Mouse (Mus musculus): ENCODE measurements at regions not wholly inside any gene's neighbourhood (a gene's known extent, or its start where the extent isn't known, plus 50 kb on each side); places are given as distances from the start of the nearest gene placed in this dataset.

GRCm38 (mm10) chr15:11712481-11713274 lies 194.4 kb downstream of the Npr3 start:
- no peak for DNase-seq (ENCODE audit: low spot score)

GRCm38 (mm10) chr15:11701246-11701645 lies 205.8 kb downstream of the Npr3 start:
- no peak for DNase-seq (ENCODE audit: low spot score)

GRCm38 (mm10) chr15:11699929-11700328 lies 207.2 kb downstream of the Npr3 start:
- no peak for DNase-seq (ENCODE audit: low spot score)

DNA sequence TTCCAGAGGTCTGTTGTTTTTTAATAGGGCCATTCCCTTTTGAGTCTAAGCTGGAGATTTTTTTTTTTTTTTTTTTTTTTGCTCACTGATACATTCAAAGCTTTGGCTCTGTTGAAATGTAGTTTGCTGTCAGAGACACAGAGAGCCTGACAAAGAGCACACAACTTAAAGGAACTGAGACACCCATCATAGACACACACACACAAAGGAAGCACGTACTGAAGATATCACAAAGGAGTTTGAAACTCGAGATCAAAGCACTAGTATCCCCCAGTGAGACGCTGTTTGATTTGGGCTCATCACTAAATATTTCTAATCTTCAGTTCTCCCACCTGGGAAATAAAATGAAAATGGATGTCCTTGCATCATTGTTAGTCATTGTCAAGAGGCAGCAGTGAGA lies 210.0 kb downstream of the Npr3 start:
- DNase-seq (ENCODE audit: low spot score), result no peak

- DNase-seq (ENCODE audit: low spot score), result no peak
Observed at GRCm38 (mm10) chr15:11693772-11694270, 213.3 kb downstream of the Npr3 start.

DNA sequence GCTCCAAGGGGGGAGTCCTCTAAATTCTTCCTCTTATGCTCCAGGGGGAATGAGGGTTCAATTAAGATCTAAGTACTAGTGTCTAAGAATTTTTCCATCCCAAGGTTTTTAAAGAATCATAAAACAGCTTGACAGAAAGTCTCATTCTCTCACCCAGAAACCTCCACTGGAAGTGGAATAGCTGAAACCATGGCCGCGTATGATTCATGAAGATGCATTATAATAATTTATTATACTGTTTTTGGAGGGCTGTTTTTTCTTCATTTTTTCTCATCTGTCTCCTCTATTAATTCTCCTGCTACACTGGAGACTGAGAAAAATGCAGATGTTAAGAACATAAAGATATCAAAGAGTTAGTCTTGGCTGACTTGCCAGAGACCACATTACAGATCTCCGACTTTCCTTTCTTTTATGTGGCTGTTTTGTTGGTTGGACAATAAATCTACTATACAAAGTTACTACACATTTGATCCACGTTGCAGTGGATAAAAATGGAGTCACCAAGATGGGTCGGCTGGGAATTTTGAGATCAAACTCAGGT lies 242.2 kb downstream of the Npr3 start:
- no peak for DNase-seq (ENCODE audit: low spot score)

- no peak for DNase-seq (ENCODE audit: low spot score)
Observed at GRCm38 (mm10) chr15:11655168-11655567, 251.9 kb downstream of the Npr3 start.

DNA sequence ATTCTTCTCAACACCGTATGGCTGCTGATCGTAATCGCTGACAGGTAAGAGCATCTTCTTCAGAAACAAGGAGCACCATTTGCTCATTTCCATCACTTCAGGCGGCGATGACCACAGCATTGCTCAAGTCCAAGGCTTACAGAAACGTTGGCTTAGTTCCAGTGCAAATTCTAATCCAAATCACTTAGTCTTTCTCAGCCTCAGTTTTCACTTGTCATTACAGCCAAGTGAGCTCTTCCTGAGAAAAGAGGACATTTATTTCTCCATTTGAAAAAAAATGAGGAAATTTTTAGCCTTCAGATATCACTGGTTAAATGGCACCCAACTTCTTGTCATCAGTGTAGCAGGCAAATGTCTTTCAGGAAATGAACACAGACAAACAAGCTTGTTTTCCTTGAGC lies 246.8 kb upstream of the Tars start:
- no peak for DNase-seq (ENCODE audit: low spot score)

DNA sequence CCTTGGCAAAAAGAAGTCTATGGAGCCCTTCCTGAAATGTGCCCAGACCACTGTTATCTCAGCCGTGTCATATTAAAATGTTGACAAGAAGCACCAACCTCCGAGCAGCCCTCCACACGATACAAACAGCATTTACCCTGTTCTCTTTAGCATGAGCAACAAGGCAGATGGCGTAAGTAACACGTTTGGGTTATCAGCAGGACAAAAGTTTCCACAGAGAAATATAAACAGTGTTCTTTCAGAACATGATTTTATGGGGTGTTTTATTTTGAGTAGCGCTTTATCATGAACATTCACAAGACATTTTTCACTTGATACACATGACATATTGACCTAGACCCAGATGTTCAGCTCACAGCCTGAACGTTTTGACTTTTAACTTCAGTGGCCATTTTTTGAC lies 245.3 kb upstream of the Tars start:
- no peak for DNase-seq (ENCODE audit: low spot score)

GRCm38 (mm10) chr15:11630654-11631053 lies 231.2 kb upstream of the Tars start:
- no peak for DNase-seq (ENCODE audit: low spot score)

DNA sequence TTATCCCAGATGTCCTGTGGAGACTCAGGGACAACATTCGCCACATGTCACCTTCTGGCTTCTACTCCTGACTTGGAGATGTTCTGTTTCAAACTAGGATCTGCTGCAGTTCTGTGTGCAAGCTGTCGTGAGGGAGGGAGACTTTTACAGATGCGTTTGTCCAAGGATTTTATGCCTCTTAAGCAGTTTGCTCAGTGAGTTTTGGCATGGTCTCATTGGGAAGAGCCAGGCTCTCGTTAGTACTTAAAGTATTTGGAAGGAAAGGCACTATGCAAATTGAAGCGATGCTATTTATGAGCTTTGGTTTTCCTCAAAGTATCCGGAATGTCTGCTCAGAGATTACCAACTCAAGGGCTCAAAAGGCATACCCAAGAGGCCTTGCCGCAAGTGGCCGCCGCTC lies 227.0 kb upstream of the Tars start:
- no peak for DNase-seq (ENCODE audit: low spot score)

DNA sequence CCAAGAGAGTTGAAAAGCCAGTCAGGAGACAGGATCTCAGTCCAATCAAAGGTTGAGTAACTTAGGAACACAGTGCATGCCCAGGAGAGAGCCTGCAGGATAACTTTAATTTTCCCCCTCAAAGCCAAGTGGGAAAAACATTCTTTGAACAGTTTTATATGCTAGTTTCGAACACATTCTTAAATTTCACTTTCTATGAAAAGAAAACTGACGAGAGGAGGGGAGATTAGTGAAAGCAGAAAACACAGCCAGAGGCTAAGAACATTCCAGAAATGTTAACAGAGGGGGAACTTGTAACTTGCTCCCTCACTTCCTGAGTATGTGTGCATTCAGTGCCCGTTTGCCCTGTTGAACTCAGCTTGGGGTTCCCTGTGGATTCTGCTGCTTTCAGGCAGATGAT lies 213.0 kb upstream of the Tars start:
- no peak for DNase-seq (ENCODE audit: low spot score)

DNA sequence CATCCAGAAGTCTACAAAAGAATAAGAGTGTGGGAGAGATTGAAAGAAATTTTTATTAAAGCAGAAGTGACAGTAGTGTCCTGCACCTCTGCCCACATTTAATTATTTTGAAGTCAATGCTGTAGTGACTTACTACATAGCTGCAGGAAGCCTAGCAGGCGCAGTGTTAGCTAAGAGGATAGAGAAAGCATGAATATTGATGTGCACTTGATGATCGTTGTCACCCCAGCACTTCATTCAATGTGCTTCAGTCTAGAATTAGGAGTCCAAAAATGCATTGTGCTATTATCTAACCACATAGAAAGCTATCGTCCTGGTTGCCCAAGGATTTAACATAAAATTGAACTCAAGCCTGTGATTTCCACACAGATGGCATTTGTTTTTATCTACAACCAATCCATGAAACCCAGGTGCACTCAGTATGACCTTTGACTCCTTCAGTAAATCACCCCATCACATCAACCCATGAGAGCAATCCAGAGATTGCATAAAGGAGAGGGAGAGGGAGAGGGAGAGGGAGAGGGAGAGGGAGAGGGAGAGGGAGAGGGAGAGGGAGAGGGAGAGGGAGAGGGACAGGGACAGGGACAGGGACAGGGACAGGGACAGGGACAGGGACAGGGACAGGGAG lies 210.7 kb upstream of the Tars start:
- DNase-seq (ENCODE audit: low spot score), result no peak

DNA sequence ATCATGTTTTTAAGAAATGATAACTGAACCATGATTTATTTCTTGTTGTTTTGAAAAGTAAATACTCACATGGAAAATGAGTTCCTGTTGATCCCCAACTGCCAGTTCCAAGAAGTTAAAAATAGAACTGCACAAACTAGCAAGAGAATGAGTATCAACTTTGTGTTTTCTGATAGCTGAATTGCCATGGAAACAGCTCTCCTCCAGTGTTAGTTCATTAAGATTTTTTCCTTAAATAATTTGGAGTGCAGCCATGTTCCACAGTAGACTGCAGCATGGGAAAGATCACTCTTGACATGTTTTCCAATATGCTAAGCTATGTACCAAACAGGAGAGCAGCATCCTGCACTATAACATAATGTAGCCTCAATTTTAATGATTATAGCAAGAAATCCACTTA lies 208.0 kb upstream of the Tars start:
- no peak for DNase-seq (ENCODE audit: low spot score)

- DNase-seq (ENCODE audit: low spot score), result no peak
Observed at GRCm38 (mm10) chr15:11605677-11606076, 206.2 kb upstream of the Tars start.

GRCm38 (mm10) chr15:11597021-11597420 lies 197.6 kb upstream of the Tars start:
- DNase-seq (ENCODE audit: low spot score), result no peak

- DNase-seq (ENCODE audit: low spot score), result no peak
Observed at GRCm38 (mm10) chr15:11590542-11591116, 191.2 kb upstream of the Tars start.

DNA sequence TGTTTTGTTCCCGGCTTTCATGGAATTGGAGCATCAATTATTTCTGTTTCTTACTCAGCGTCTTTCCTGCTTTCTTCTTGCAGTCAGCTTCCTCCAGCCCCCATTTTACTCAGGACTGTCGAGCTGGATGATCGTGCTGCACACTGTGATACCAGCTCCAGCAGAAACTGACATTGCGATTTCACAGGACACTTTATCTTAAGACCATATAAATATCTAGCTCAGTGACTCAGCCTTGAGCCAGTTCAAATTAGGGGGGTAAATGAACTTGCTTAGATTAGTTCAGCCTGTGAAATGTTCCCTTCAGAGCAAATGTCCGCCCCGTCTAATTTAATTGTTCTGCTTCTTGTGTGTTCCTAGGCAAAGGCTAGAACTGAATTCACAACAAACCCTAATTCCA lies 190.3 kb upstream of the Tars start:
- DNase-seq (ENCODE audit: low spot score), result no peak

- no peak for DNase-seq (ENCODE audit: low spot score)
Observed at GRCm38 (mm10) chr15:11586384-11586783, 186.9 kb upstream of the Tars start.

DNA sequence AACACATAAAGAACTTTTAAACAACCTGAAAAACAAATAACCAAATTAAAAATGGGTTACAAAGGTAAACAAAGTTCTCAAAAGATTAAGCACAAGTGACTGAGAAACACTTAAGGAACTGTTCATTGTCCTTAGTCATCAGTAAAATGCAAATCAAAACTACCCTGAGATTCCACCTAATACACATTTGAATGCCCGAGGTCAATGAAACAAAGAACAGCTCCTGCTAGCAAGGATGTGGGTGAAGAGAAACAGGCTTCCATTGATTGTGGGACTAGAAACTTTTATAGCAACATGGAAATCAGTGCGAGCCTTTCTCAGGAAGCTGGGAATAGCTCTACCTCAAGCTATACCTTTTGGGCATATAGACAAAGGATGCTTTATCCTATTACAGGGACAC lies 184.7 kb upstream of the Tars start:
- no peak for DNase-seq (ENCODE audit: low spot score)

GRCm38 (mm10) chr15:11578331-11578730 lies 178.9 kb upstream of the Tars start:
- no peak for DNase-seq (ENCODE audit: low spot score)

DNA sequence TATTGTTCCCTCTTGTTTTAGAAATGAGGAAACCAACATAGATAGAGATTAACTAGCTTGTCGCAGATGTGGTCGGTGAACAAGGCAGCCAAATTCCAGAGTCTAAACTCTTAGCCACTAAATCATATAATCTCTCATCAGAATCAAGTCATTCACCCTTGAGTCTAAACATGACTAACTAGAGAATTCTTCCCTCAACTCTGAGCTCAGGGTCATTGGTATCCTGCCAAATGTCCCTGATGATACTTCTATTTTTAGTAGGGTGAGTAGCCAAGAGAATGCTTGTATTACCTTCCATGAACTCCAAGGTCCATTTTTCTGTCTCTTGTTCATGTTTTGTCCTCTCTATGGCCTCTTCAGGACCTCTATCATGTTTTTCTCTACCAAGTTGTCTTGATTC lies 174.9 kb upstream of the Tars start:
- no peak for DNase-seq (ENCODE audit: low spot score)

GRCm38 (mm10) chr15:11573496-11573895 lies 174.0 kb upstream of the Tars start:
- DNase-seq (ENCODE audit: low spot score), result no peak

All from testis, postnatal 14 days (tissue).